Mouse (Mus musculus) lung, embryonic 14.5 days (tissue): ENCODE measurements around the gene Cnksr1. TPM values are rescaled to one million over a fixed set of nuclear protein-coding genes. Genes with fewer than 3 reads are reported as not detected.

ENCODE experiments used
- ATAC-seq: fragments of 200-750 bp; cut with Nextera tagmentation; 2 replicates; pipeline ENCODE4 v1.8.0; 2017; ENCODE audit warnings: mild to moderate bottlenecking, moderate TSS enrichment, moderate library complexity; ENCODE audit not compliant: insufficient read depth
- DNase-seq: peaks from one replicate; pipeline ENCODE4 v3.0.0-alpha.2; 2015
- H3K27ac ChIP-seq: fragments of 300-500 bp; sonication (generic); 2 replicates; pipeline ENCODE4 v1.5.1; 2014; ENCODE audit warnings: low read depth, mild to moderate bottlenecking, moderate library complexity
- H3K27me3 ChIP-seq: fragments of 300-500 bp; sonication (generic); 2 replicates; pipeline ENCODE4 v1.6.1; 2014; ENCODE audit warnings: low read length, control low read depth; ENCODE audit not compliant: insufficient read depth
- H3K36me3 ChIP-seq: fragments of 300-500 bp; sonication (generic); 2 replicates; pipeline ENCODE4 v1.6.1; 2014; ENCODE audit warnings: control low read depth; ENCODE audit not compliant: insufficient read depth
- H3K4me1 ChIP-seq: fragments of 300-500 bp; sonication (generic); 2 replicates; pipeline ENCODE4 v1.6.1; 2014; ENCODE audit warnings: antibody characterized with exemption, control low read depth; ENCODE audit not compliant: insufficient read depth
- H3K4me2 ChIP-seq: fragments of 300-500 bp; sonication (generic); 2 replicates; pipeline ENCODE4 v1.6.1; 2014; ENCODE audit warnings: mild to moderate bottlenecking
- H3K4me3 ChIP-seq: fragments of 300-500 bp; sonication (generic); 2 replicates; pipeline ENCODE4 v1.5.1; 2014; ENCODE audit warnings: low read depth, low read length
- H3K9ac ChIP-seq: fragments of 300-500 bp; sonication (generic); 2 replicates; pipeline ENCODE4 v1.6.1; 2014
- H3K9me3 ChIP-seq: fragments of 300-500 bp; sonication (generic); 2 replicates; pipeline ENCODE4 v1.6.1; 2016; ENCODE audit warnings: low read depth, low read length, control low read depth
- CTCF ChIP-seq: IDR thresholded peaks from 2 replicates; pipeline ENCODE4 v1.5.1; 2016; ENCODE audit warnings: antibody characterized with exemption, low read depth
- WGBS: fragments of 180-500 bp; shearing (Covaris S2); extraction: QIAGEN DNeasy Blood & Tissue Kit; methylation state at CpG from one replicate; pipeline ENCODE4 v1.1.7; 2014; 5-methylcytosine and 5-hydroxymethylcytosine counted together
- polyA plus RNA-seq: library from polyadenylated mRNA; unstranded; fragments of >200 nt; fragmentation: Nextera tagmentation; extraction: Ambion mirVana; gene quantifications from 2 replicates; pipeline ENCODE4 v1.2.1, GENCODE M21; 2014

The Cnksr1 gene
- polyA plus RNA-seq, result 6.2 TPM in 2 replicates

DNA sequence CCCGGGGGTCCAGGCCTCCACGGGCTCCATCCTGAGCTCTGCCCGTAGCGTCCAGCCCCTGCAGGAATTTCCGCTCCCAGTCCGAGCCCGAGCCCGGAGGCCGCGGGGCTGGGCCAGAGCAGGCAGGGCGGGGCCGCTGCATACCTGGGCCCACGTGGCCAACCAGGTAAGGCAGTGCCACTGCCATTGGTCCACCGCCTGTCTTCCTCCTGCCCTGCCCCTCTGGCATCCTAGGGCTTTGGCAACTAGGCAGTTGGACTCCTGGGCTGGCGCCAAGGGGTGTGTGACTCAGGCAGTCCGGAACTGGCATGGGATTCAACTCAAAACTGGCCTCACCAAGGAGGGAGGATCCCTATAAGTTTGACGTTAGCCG lies at the start of gene Cnksr1:
Gene Cnksr1 (minus strand): TSS at position 121 of the 373 bp plus-strand sequence.
- peak; percentile 89 for ATAC-seq
- Histone ChIP-seq H3K27me3 (no peaks in the 10 kb centered on the region; the same call in 1 of the 2 replicates), H3K4me2 (peak within 1 kb of the TSS; percentile 56), H3K36me3 (no peaks in the 10 kb centered on the region), H3K9ac (peak within 1 kb of the TSS; percentile 43), H3K9me3 (no peaks in the 10 kb centered on the region), H3K4me3 (peak within 1 kb of the TSS; percentile 39), H3K27ac (peak within 1 kb of the TSS; percentile 46; the same call in 1 of the 2 replicates), H3K4me1 (no peaks in the 10 kb centered on the region)
- WGBS, result 2% methylated on average over 18 of the region's 18 CpGs
- peak; percentile 83 for DNase-seq
- TF ChIP-seq CTCF, result no peak

DNA sequence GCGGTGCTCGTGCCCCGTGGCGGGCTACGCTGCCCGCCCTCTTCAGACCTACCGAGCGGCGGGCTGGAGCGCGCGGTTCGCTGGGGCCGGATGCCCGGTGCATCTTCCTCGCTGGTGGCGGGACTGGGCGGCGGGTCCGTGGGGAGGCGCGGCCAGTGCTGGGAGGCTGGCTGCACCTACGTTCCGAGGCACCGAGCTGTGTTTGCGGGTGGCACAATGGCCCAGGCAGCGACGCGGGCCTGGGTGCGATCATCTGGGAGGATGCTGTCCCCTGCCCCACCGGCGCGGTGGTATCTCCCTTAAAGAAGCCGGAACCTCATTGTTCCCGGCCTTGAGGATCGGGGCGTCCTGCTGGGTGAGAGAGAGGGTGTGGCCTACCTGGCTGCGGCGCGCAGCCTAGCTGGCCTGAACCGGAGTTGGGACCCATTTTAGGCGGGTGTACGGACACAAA lies 49.4 kb upstream of the Cnksr1 start, which contains the start of gene Pdik1l:
Gene Pdik1l (minus strand): TSS at position 321 of the 451 bp plus-strand sequence.
- no peak for TF ChIP-seq CTCF
- H3K9ac ChIP-seq, result peak within 1 kb of the TSS; percentile 96

DNA sequence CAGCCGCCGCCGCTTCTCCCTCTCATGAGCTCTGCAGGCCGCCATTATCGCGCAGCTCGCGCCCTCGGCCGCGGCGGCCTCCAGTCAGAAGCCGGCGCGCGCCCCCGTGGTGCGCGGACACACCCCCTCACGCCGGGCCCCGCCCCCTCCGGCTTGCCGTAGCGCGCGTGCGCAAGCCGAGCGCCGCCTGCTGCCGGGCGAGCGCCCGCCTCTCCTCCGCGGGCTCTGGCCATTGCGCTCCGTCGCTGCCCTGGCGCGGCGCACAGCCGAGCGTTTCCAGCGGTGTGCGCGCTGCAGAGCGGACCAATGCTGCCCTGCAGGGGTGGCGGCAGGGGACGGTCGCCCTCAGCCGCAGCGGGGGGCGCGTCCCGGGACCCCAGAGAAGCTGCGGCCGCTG lies 49.0 kb upstream of the Cnksr1 start:
- peak overlapping the region; percentile 96 for H3K9ac ChIP-seq
- H3K36me3 ChIP-seq, result peaks cover 23% of the 10 kb centered on the region
- H3K4me2 ChIP-seq, result peak overlapping the region; percentile 96
- H3K9me3 ChIP-seq, result no peaks in the 10 kb centered on the region
- peak overlapping the region; percentile 99 for H3K27ac ChIP-seq
- peak; percentile 96 for ATAC-seq
- H3K4me3 ChIP-seq, result peak overlapping the region; percentile 99
- DNase-seq, result peak; percentile 98
- under 1% methylated on average over 54 of the region's 59 CpGs for WGBS
- H3K4me1 ChIP-seq, result peaks cover 2% of the 10 kb centered on the region; the same call in 1 of the 2 replicates
- no peaks in the 10 kb centered on the region for H3K27me3 ChIP-seq
- TF ChIP-seq CTCF, result no peak

More for the DNA sequence above, 49.4 kb upstream of the Cnksr1 start, which contains the start of gene Pdik1l:
- DNase-seq, result peak; percentile 86
- 0% methylated on average over 43 of the region's 43 CpGs for WGBS
- H3K4me1 ChIP-seq, result peaks cover 2% of the 10 kb centered on the region; the same call in 1 of the 2 replicates
- H3K9me3 ChIP-seq, result no peaks in the 10 kb centered on the region
- ATAC-seq, result peak; percentile 82
- peak within 1 kb of the TSS; percentile 99 for H3K4me3 ChIP-seq
- H3K36me3 ChIP-seq, result peaks cover 19% of the 10 kb centered on the region
- H3K27ac ChIP-seq, result peak within 1 kb of the TSS; percentile 99
- peak within 1 kb of the TSS; percentile 96 for H3K4me2 ChIP-seq
- no peaks in the 10 kb centered on the region for H3K27me3 ChIP-seq

DNA sequence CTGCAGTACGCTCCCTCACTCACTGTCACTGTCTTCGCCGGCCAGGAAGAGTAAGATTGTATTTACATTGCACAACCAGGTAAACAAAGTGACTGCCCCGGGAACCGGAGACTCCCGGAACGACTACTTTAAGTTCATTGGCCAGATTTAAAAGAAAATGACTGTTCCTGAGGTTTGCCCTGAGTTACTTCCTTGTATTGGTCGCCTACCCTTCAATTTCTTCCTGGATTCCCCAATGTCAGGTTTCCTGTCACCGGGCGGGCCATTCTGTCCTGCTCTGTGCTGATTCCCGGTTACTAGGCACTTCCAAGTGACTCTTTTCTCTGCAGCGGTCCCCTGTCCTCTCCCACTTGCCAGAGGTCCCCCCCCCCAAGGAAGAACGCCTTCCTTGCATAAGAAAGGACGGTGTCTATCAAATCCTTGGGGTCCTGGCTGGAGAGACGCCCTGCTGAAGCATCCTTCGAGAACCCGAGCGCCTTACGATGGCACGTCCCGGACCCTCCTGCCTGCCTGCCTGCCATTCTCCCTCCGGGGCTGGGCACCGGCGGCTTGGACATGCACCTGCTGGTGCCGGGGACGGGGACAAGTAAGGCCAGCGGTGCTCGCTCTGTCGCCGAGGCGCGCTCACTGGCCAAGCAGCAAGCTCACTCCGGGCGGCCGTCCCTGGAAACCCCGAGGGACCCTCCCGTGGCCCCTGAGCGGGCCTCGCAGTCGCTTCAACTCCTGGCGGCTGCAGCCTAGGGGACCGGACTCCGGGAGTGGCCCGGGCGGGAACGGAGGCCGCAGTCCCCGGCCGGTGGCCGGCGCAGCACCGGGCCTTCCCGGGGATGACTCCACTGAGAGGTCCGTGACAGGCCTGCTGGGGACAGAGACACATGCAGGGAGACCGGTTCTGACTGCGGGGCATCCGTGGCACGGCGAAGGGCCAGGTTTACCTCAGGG lies 48.3 kb upstream of the Cnksr1 start:
- peak; percentile 46 for DNase-seq
- peak overlapping the region; percentile 99 for H3K27ac ChIP-seq
- H3K4me1 ChIP-seq, result peaks cover 2% of the 10 kb centered on the region; the same call in 1 of the 2 replicates
- peak overlapping the region; percentile 99 for H3K4me3 ChIP-seq
- no peak for TF ChIP-seq CTCF
- peak overlapping the region; percentile 96 for H3K9ac ChIP-seq
- H3K27me3 ChIP-seq, result no peaks in the 10 kb centered on the region
- peaks cover 30% of the 10 kb centered on the region for H3K36me3 ChIP-seq
- WGBS, result under 1% methylated on average over 57 of the region's 59 CpGs
- H3K4me2 ChIP-seq, result peak overlapping the region; percentile 96
- peak; percentile 77; the same call in 1 of the 2 replicates for ATAC-seq
- no peaks in the 10 kb centered on the region for H3K9me3 ChIP-seq

DNA sequence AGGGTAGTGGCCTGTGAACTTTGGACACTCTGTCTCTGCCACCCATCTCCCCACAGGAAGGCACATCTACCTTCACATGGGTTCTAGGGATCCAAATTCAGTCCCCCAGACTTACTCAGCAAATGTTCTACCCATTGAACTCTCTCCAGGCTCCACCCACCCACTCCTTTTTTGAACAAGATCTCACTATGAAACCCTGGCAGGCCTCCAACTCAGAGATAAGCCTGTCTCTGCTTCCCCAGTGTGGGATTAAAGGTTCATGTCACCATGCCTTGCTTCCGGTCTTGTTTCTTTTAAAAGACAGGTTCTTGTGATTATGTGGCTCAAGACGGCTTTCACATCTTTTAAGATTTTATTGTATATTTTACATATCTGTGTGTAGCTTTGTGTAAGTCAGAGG lies 46.7 kb upstream of the Cnksr1 start:
- Histone ChIP-seq H3K4me2 (0 out of 2 replicates have a peak overlapping the region, but pooled peaks have one; percentile 8), H3K9me3 (no peaks in the 10 kb centered on the region), H3K27ac (no peak overlapping the region), H3K36me3 (peaks cover 45% of the 10 kb centered on the region), H3K9ac (no peak overlapping the region), H3K4me3 (no peak overlapping the region), H3K27me3 (no peaks in the 10 kb centered on the region), H3K4me1 (peaks cover 2% of the 10 kb centered on the region; the same call in 1 of the 2 replicates)
- no peak for TF ChIP-seq CTCF
- ATAC-seq (no peak), DNase-seq (no peak)
- WGBS, result 76% methylated on average over 2 of the region's 2 CpGs

DNA sequence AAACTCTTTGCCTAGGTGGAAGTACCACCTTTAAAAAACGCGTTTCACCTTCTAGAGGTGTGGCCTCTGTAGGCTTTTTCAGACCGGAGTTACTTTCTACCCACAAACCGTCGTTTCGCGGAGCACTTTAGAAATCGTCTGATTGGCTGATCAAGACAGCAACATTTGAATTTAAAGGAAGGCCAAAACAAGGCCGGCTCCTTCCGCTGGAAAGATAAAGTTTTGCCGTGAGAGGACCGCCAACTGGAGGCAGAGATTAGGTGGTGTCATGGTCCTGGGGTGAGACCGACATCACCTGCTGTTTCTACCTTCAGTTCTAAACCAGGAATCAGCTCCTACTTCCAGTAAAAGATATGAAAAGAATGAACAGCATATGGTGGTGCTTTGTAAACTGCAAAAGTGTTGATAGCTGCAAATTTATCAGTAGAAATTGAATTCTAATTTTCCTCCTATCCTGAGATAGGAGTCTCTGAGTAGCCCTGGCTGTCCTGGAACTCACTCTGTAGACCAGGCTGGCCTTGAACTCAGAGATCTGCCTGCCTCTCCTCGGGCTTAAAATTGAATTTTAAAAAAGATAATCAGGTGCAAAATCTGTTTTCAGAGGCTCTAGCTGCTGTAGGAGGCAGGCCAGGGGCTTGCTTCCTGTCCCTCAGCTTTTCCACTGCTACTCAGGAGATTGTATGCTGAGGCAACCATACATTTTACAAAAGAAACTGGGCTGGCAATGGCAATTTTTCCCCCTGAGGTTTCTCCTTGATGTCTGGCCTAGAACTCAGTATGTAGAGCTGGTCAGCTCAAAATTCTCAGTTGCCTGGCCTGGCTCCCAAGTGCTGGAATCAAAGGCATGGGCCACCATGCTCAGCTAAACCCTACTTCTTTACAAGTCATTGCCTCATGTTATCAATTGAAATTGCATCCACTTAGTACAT lies 35.5 kb upstream of the Cnksr1 start:
- Histone ChIP-seq H3K27ac (peak overlapping the region; percentile 60), H3K9me3 (no peaks in the 10 kb centered on the region), H3K36me3 (peaks cover 31% of the 10 kb centered on the region), H3K4me3 (peak overlapping the region; percentile 25), H3K4me2 (peak overlapping the region; percentile 58), H3K9ac (0 out of 2 replicates have a peak overlapping the region, but pooled peaks have one; percentile 20), H3K27me3 (no peaks in the 10 kb centered on the region), H3K4me1 (peaks cover 6% of the 10 kb centered on the region)
- WGBS, result 4% methylated on average over 14 of the region's 14 CpGs
- no peak for TF ChIP-seq CTCF
- DNase-seq (peak; percentile 80), ATAC-seq (peak; percentile 31; the same call in 1 of the 2 replicates)
